Mouse (Mus musculus) heart, adult 2 months (tissue): ENCODE results near the gene Adamts12. TPM values are rescaled to one million over a fixed set of nuclear protein-coding genes. Genes with fewer than 3 reads are reported as not detected.

ENCODE experiments used
- DNase-seq, 2 experiments: peaks; one replicate each; pipeline ENCODE4 v3.0.0; 2021
- H3K27ac ChIP-seq: fragments of 200-600 bp; 2 replicates; pipeline ENCODE4 v1.8.1; 2022
- H3K27me3 ChIP-seq: fragments of 200-500 bp; 2 replicates; pipeline ENCODE4 v1.6.1; 2012; ENCODE audit warnings: mild to moderate bottlenecking, low read length, inconsistent platforms, mixed read lengths; ENCODE audit not compliant: control insufficient read depth, insufficient read depth
- H3K36me3 ChIP-seq: fragments of 200-500 bp; 2 replicates; pipeline ENCODE4 v1.6.1; 2012; ENCODE audit warnings: low read length, inconsistent platforms; ENCODE audit not compliant: control insufficient read depth, insufficient read depth
- H3K4me1 ChIP-seq: fragments of 200-500 bp; 2 replicates; pipeline ENCODE4 v1.6.1; 2011; ENCODE audit warnings: low read length; ENCODE audit not compliant: control insufficient read depth, insufficient read depth
- H3K4me3 ChIP-seq: fragments of 200-600 bp; 2 replicates; pipeline ENCODE4 v1.8.1; 2022
- H3K79me2 ChIP-seq: fragments of 200-500 bp; replicated peaks from 2 replicates; pipeline ENCODE4 v1.6.1; 2012; ENCODE audit warnings: mild to moderate bottlenecking, inconsistent platforms, low read length, moderate library complexity, mixed read lengths; ENCODE audit not compliant: control insufficient read depth, insufficient read depth
- H3K9ac ChIP-seq: fragments of 200-500 bp; 2 replicates; pipeline ENCODE4 v1.6.1; 2012; ENCODE audit warnings: low read depth, mild to moderate bottlenecking, control low read depth, inconsistent platforms, low read length, mixed read lengths
- CTCF ChIP-seq: fragments of 200-600 bp; IDR thresholded peaks from 2 replicates; pipeline ENCODE4 v1.8.1; 2022; ENCODE audit warnings: antibody characterized with exemption, mild to moderate bottlenecking, moderate library complexity
- EP300 ChIP-seq: fragments of 200-500 bp; IDR thresholded peaks from 2 replicates; pipeline ENCODE4 v1.6.1; 2011; ENCODE audit warnings: low read depth, low read length, control low read depth; ENCODE audit not compliant: insufficient read depth
- POLR2A ChIP-seq: fragments of 200-500 bp; IDR thresholded peaks from 2 replicates; pipeline ENCODE4 v1.6.1; 2011; ENCODE audit warnings: mild to moderate bottlenecking, low read depth, low read length, control low read depth; ENCODE audit not compliant: insufficient read depth
- WGBS: fragments of 180-500 bp; shearing (Covaris S2); methylation state at CpG from one replicate; pipeline ENCODE4 v1.1.7; 2018; 5-methylcytosine and 5-hydroxymethylcytosine counted together
- intact Hi-C: fragments of 180-260 bp; cut with DNase I; formaldehyde crosslinking; loops from one replicate; pipeline ENCODE4 v1.15.1; 2025
- polyA plus RNA-seq: library from polyadenylated mRNA; depleted of rRNA; stranded (reverse); fragments of >200 nt; gene quantifications from 2 replicates; pipeline ENCODE4 v1.2.3, GENCODE M21; 2012
- total RNA-seq, 2 experiments: library from RNA; stranded (reverse); gene quantifications; 2 replicates each; pipeline ENCODE4 v1.2.3; 2021

The Adamts12 gene
- total and polyA plus RNA-seq, 3 experiments: 0.64 to 2.7 (median 1.3) TPM

GRCm38 (mm10) chr15:11066299-11066698 lies 1.7 kb downstream of the Adamts12 start:
- Histone ChIP-seq H3K27me3 (no peaks in the 10 kb centered on the region), H3K36me3 (no peaks in the 10 kb centered on the region), H3K79me2 (no peaks in the 10 kb centered on the region), H3K27ac (peak overlapping the region; percentile 23; the same call in 1 of the 2 replicates), H3K4me1 (peaks cover 2% of the 10 kb centered on the region; the same call in 1 of the 2 replicates), H3K4me3 (no peak overlapping the region), H3K9ac (no peak overlapping the region)
- 37% methylated on average over 5 of the region's 5 CpGs for WGBS
- TF ChIP-seq EP300: no peak
- no peak for TF ChIP-seq POLR2A
- TF ChIP-seq CTCF: no peak
- intact Hi-C loops: no loop called here
- DNase-seq: no peak

GRCm38 (mm10) chr15:11067891-11068290 lies 3.3 kb downstream of the Adamts12 start:
- intact Hi-C loops: no loop called here
- Histone ChIP-seq H3K4me3 (no peak overlapping the region), H3K36me3 (no peaks in the 10 kb centered on the region), H3K27me3 (no peaks in the 10 kb centered on the region), H3K4me1 (peaks cover 2% of the 10 kb centered on the region; the same call in 1 of the 2 replicates), H3K9ac (no peak overlapping the region), H3K27ac (no peak overlapping the region), H3K79me2 (no peaks in the 10 kb centered on the region)
- WGBS: 73% methylated on average over 7 of the region's 7 CpGs
- no peak for TF ChIP-seq EP300
- no peak for TF ChIP-seq POLR2A
- TF ChIP-seq CTCF: no peak
- no peak for DNase-seq

- Histone ChIP-seq H3K79me2 (no peaks in the 10 kb centered on the region), H3K4me1 (no peaks in the 10 kb centered on the region), H3K27ac (no peak overlapping the region), H3K27me3 (no peaks in the 10 kb centered on the region), H3K4me3 (no peak overlapping the region), H3K36me3 (no peaks in the 10 kb centered on the region), H3K9ac (no peak overlapping the region)
- TF ChIP-seq EP300 (no peak), CTCF (no peak), POLR2A (no peak)
- no peak for DNase-seq
- 76% methylated on average over 3 of the region's 3 CpGs for WGBS
- intact Hi-C loops: no loop called here
Measured at GRCm38 (mm10) chr15:11075726-11076361, 11.3 kb downstream of the Adamts12 start.

- intact Hi-C loops: no loop called here
- no peaks in the 10 kb centered on the region for H3K36me3 ChIP-seq
- H3K9ac ChIP-seq: no peak overlapping the region
- H3K4me1 ChIP-seq: peaks cover 2% of the 10 kb centered on the region
- WGBS: 87% methylated on average over 8 of the region's 8 CpGs
- no peaks in the 10 kb centered on the region for H3K27me3 ChIP-seq
- no peak for DNase-seq
- H3K4me3 ChIP-seq: no peak overlapping the region
- H3K79me2 ChIP-seq: no peaks in the 10 kb centered on the region
- no peak for TF ChIP-seq POLR2A
- TF ChIP-seq CTCF: no peak
- no peak for TF ChIP-seq EP300
- H3K27ac ChIP-seq: no peak overlapping the region
Measured at GRCm38 (mm10) chr15:11082961-11083569, 18.5 kb downstream of the Adamts12 start.

- TF ChIP-seq EP300 (no peak), POLR2A (no peak), CTCF (no peak)
- Histone ChIP-seq H3K27ac (no peak overlapping the region), H3K4me1 (peaks cover 2% of the 10 kb centered on the region), H3K36me3 (no peaks in the 10 kb centered on the region), H3K9ac (no peak overlapping the region), H3K4me3 (no peak overlapping the region), H3K27me3 (no peaks in the 10 kb centered on the region), H3K79me2 (no peaks in the 10 kb centered on the region)
- no peak for DNase-seq
- WGBS: 84% methylated on average over 3 of the region's 3 CpGs
- intact Hi-C loops: no loop called here
Measured at GRCm38 (mm10) chr15:11083678-11084077, 19.1 kb downstream of the Adamts12 start.
